Mouse (Mus musculus) common myeloid progenitor, adult 5-6 weeks (primary cell): Measurements from ENCODE around the gene Fcgr3. TPM values are rescaled to one million over a fixed set of nuclear protein-coding genes. Genes with fewer than 3 reads are reported as not detected.
"Not testable (repeated sequence)": the region's sequence is repeated elsewhere in the genome, so short reads cannot be mapped to it uniquely, and the experiment has no call there.

Source experiments
- ATAC-seq: replicated peaks from 2 replicates; pipeline ENCODE4 v1.8.0; 2016; ENCODE audit warnings: low read depth, mild to moderate bottlenecking, moderate TSS enrichment, inconsistent platforms; ENCODE audit not compliant: poor library complexity, severe bottlenecking
- total RNA-seq: library from RNA; stranded (forward); fragments of 200-1000, 187-1606 nt; gene quantifications from 2 replicates; pipeline ENCODE4 v1.2.3, GENCODE M21; 2017

Gene Fcgr3
- total RNA-seq, 1 experiment from 2014 or later = 15.7 TPM

GRCm38 (mm10) chr1:171088237-171088869 lies 23.6 kb upstream of the Fcgr3 start:
- not testable (repeated sequence) for ATAC-seq

- ATAC-seq = no peak; the same call in 1 of the 2 replicates
Observed at GRCm38 (mm10) chr1:171085718-171086117, 21.0 kb upstream of the Fcgr3 start.

- ATAC-seq = peak; percentile 8
Observed at GRCm38 (mm10) chr1:171081512-171082231, 16.9 kb upstream of the Fcgr3 start.

DNA sequence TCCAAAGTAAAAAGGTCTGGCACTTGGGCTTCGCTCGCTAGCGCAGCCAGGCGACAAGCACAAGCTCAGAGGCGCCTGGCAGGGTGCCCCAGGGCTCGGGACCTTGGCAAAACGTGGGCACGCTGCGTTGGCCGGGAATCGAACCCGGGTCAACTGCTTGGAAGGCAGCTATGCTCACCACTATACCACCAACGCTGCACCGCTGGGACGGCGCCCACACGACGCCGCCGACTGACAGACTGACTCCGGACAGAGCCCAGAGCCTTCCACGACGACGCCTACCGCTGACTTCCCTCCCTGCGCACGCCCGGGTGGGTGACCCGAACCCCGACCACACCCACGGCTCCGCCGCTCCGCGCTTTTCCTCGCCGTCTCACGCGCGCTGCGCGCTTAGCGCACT lies 15.1 kb upstream of the Fcgr3 start:
- ATAC-seq = peak; percentile 18

- ATAC-seq = peak; percentile 31
Observed at GRCm38 (mm10) chr1:171079345-171079744, 14.6 kb upstream of the Fcgr3 start.

DNA sequence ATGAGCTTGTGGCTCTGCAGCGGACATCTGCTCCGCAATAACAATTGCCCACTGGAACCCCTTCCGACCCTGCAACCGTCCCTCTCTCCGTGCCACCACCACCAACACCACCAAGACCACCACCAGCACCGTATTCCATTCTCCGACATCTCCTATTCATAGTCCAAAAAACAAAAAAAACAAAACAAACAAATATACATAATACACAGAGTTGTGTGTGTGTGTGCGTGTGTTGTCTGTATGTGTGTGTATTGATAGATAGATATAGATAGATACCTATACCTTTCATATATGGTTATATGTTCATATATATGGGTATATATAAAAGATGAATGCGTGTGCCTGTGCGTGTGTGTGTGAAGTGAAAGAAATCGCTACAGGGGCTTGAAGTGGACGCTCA lies 13.7 kb upstream of the Fcgr3 start:
- ATAC-seq = not testable (repeated sequence)

DNA sequence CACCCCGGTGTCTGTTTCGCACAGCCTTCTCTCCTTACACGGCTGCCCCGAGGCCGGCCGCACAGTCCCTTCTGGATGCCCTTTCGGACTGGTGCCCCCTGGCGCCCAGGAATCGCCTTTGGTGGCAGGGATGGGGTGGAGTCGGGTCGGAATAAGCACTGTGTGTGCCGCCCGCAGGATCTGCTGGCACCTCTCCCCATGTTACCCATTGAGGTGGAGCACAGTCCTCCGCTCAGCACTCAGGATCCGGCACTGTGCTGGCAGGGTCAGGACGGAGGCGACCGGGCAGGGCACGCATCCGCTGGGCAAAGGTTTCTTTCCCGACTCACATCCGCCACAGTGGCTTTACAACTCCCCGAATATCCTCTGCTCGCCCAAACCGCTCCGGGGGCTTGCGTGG lies 13.2 kb upstream of the Fcgr3 start:
- peak; percentile 27 for ATAC-seq

GRCm38 (mm10) chr1:171077192-171077591 lies 12.5 kb upstream of the Fcgr3 start:
- not testable (repeated sequence) for ATAC-seq

DNA sequence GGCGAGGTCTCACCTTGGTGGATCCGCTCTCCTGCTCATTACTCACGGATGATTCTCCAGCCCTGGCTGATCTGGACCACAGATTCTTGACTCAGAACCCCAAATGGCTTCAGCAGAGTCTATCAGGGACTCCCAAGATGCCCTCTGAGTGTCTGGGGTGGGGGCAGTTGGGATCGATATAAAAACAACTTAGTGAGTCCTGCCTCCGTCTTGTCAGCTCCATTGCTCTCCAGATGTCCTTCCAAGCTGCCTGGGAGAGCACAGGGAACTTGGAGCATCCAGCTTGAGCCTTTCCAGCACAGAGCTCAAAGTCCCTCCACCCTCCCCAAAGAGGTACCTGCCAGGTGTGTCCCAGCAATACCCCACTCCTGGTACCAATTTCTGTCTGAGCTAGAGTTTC lies 11.4 kb upstream of the Fcgr3 start:
- not testable (repeated sequence) for ATAC-seq

- ATAC-seq = peak; percentile 3; the same call in 1 of the 2 replicates
Observed at GRCm38 (mm10) chr1:171074283-171074682, 9.5 kb upstream of the Fcgr3 start.

- peak; percentile 22 for ATAC-seq
Observed at GRCm38 (mm10) chr1:171072217-171072616, 7.5 kb upstream of the Fcgr3 start.

DNA sequence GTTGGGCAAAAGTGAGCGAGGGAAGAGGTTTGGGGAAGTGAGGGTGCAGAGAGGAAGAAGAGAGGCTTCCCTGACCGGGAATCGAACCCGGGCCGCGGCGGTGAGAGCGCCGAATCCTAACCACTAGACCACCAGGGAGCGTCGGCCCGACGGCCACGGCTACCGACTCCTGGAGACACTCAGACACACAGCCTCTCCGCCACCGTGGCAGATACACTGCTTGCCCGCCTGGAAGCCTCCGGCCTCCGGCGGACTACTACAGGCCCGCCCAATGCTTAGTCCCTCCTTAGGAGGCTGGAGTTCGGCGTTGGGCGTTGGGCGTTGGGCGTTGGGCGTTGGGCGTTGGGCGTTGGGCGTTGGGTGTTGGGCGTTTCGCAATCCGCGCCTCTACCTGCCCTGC lies 7.0 kb upstream of the Fcgr3 start:
- peak; percentile 28 for ATAC-seq

DNA sequence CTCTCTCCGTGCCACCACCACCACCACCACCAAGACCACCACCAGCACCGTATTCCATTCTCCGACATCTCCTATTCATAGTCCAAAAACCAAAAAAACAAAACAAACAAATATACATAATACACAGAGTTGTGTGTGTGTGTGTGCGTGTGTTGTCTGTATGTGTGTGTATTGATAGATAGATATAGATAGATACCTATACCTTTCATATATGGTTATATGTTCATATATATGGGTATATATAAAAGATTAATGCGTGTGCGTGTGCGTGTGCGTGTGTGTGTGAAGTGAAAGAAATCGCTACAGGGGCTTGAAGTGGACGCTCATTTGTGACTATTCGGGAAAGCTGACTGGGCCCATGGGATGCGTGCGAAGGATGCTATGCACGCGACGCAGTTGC lies 6.1 kb upstream of the Fcgr3 start:
- ATAC-seq = not testable (repeated sequence)

DNA sequence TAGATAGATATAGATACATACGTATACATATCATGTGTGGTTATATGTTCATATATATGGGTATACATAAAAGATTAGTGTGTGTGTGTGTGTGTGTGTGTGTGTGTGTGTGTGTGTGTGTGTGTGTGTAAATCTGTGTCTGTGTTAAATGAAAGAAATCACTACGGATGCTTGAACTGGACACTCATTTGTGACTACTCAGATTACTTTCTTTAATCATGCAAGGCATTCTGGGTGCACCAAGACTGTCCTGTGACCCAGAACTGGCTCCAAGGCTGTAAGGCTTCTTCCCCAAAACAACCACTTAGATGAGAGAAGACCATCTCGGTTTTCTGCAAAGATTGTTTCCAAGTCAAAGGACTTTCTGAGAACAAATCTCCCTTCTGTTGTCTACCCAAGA lies 4.8 kb upstream of the Fcgr3 start:
- not testable (repeated sequence) for ATAC-seq

GRCm38 (mm10) chr1:171067928-171068327 lies 3.2 kb upstream of the Fcgr3 start:
- ATAC-seq = not testable (repeated sequence)

DNA sequence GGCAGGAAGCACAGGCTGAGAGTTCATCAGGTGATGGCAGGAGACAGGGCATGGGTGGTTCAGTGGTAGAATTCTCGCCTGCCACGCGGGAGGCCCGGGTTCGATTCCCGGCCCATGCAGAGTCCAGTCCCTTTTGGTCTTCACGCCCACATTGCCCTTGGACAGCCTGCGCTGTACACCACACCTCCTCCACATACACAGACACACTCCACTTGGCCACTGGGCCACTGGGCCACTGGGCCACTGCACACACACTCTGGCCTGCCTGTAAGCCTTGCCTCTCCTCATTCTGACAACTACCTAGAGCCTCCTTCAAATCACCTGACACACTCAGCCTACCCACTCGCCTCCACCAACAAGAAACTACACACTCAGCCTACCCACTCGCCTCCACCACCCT lies 1.8 kb upstream of the Fcgr3 start:
- ATAC-seq = peak; percentile 9

DNA sequence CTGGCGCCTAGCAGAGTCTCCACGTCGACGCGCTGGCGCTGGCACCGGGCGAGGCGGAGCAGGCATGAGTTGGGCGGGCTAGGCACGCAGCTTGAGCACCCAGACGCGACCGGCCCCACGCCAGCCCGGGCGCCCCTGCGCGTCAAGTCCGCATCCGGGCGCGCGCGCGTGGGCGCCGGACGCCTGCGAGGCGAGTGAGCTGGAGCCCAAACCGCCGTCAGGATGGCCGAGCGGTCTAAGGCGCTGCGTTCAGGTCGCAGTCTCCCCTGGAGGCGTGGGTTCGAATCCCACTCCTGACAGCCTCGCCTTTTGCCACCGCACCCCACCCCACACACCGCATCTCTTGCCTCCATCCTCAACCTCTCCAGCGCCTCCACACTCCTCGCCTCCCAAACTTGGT lies 1.0 kb upstream of the Fcgr3 start:
- ATAC-seq = not testable (repeated sequence)

DNA sequence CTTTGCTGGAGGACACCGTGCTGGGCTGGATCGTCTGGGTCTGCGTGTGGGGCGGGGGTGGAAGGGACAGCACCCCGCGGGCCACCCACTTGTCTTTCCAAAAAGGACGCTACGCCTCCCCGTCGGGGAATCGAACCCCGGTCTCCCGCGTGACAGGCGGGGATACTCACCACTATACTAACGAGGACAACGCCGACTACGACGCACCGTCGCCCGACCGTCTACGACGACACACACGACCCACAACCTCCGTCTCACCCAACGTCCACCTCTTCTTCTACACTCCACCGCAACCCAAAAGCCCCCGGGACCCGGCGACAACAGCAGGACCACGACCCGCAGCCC lies 480 bp upstream of the Fcgr3 start:
- ATAC-seq = peak; percentile 1; the same call in 1 of the 2 replicates

DNA sequence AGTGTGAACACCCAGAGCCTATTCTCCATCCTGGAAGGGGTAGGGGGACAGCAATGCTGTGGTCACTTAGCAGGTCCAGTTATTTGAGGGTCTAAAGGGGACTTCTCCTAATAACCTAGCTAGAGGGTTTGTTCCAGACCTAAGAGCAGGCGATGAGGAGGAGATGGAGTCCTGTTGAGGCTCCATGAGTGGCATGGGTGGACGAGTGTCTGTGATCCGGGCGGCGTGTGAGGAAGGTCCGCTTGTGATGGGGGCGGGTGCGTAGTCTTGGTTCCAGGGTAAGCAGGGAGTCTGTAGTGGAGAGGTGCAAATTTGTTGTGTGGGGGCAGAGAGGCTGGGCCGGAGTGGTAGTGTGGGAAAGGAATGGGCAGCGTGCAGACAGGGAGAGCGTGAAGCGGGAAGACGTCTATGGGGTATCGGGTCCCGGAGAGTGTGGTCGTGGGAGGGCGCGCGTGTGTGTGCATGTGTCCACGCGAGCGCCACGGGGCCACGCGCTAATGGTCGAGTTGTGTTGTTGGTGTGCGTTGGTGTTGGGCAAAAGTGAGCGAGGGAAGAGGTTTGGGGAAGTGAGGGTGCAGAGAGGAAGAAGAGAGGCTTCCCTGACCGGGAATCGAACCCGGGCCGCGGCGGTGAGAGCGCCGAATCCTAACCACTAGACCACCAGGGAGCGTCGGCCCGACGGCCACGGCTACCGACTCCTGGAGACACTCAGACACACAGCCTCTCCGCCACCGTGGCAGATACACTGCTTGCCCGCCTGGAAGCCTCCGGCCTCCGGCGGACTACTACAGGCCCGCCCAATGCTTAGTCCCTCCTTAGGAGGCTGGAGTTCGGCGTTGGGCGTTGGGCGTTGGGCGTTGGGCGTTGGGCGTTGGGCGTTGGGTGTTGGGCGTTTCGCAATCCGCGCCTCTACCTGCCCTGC lies 905 bp downstream of the Fcgr3 start:
- ATAC-seq = peak; percentile 44

- no peak for ATAC-seq
Observed at GRCm38 (mm10) chr1:171061566-171061965, 3.2 kb downstream of the Fcgr3 start.

GRCm38 (mm10) chr1:171060392-171060791 lies 4.3 kb downstream of the Fcgr3 start:
- no peak for ATAC-seq
